Mouse (Mus musculus): ENCODE data around the gene Ndufv3. TPM values are rescaled to one million over a fixed set of nuclear protein-coding genes. Genes with fewer than 3 reads are reported as not detected.

Ndufv3 gene
- polyA plus RNA-seq, 1 experiment from 2014 or later = 272 TPM

- ATAC-seq (ENCODE audit: insufficient number of reproducible peaks, low FRiP score, low TSS enrichment, low read depth) = no peak
- Histone ChIP-seq H3K27me3 (no peaks in the 10 kb centered on the region), H3K4me2 (replicated peaks) (no peak overlapping the region), H3K9ac (no peak overlapping the region), H3K4me3 (replicated peaks) (no peak overlapping the region), H3K4me1 (peaks cover 10% of the 10 kb centered on the region; the same call in 1 of the 2 replicates), H3K36me3 (no peaks in the 10 kb centered on the region), H3K27ac (replicated peaks) (no peak overlapping the region), H3K9me3 (replicated peaks) (no peaks in the 10 kb centered on the region)
- 54% methylated on average over 7 of the region's 7 CpGs for WGBS
Measured at GRCm38 (mm10) chr17:31574662-31575061, 54.7 kb downstream of the Ndufv3 start.

DNA sequence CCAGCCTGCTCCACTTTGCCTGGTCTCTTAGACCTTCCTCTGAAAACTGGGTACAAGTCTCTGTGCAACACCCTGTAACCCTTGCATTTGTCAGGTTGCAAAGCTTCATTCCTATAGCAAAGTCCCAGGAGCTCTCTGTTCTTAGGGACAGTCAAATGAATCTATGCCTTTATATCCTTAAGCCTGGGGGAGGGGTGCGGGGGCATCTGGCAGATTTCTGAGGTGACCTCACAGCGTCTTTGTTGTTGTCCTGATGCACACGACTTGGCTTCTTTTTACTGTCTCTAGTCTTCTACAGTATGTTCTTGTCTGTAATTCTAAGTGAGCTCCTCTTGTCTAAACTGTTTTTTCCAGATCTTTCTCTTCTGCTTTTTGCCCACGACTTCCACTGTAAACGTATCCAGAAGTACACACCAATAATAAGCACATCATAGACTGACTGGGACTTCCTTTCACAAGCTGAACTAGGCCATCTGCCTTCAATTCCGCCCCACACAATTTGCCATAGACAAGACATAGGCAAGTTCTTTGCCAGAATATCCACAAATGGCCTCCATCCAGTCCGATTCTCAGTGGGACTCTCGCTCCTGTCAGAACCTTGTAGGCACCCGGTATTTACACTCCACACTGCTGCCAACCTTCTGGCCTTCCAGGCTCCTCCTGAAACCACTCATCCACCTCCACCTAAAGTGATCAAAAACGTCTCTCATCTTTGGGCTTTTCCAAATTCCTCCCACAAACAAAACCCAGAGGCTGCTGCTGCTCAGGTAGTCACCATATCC is 56.7 kb downstream of the Ndufv3 start:
- no peaks in the 10 kb centered on the region for H3K9me3 ChIP-seq (replicated peaks)
- H3K27me3 ChIP-seq = no peaks in the 10 kb centered on the region
- H3K4me1 ChIP-seq = peaks cover 24% of the 10 kb centered on the region
- H3K4me2 ChIP-seq (replicated peaks) = no peak overlapping the region
- no peaks in the 10 kb centered on the region for H3K36me3 ChIP-seq
- H3K9ac ChIP-seq = no peak overlapping the region
- H3K4me3 ChIP-seq (replicated peaks) = no peak overlapping the region
- 65% methylated on average over 10 of the region's 10 CpGs for WGBS
- ATAC-seq (ENCODE audit: insufficient number of reproducible peaks, low FRiP score, low TSS enrichment, low read depth) = no peak
- no peak overlapping the region for H3K27ac ChIP-seq (replicated peaks)

- H3K9me3 ChIP-seq (replicated peaks) = no peaks in the 10 kb centered on the region
- no peak overlapping the region for H3K4me2 ChIP-seq (replicated peaks)
- peaks cover 7% of the 10 kb centered on the region; the same call in 1 of the 2 replicates for H3K36me3 ChIP-seq
- peaks cover 20% of the 10 kb centered on the region for H3K4me1 ChIP-seq
- H3K9ac ChIP-seq = no peak overlapping the region
- no peak for ATAC-seq (ENCODE audit: insufficient number of reproducible peaks, low FRiP score, low TSS enrichment, low read depth)
- WGBS = 32% methylated on average over 3 of the region's 3 CpGs
- no peak overlapping the region for H3K4me3 ChIP-seq (replicated peaks)
- H3K27ac ChIP-seq (replicated peaks) = no peak overlapping the region
- H3K27me3 ChIP-seq = no peaks in the 10 kb centered on the region
Measured at GRCm38 (mm10) chr17:31580344-31580743, 60.4 kb downstream of the Ndufv3 start.

Small RNA genes within 50 kb of the gene (microRNA-seq; reads per million reads assigned to microRNA genes)
- gene Gm24970 (ENCODE audit: borderline number of aligned reads) = not detected

Other genes with a start within 250 kb of the Ndufv3 start
- 19.6 and 34.3 TPM in 2 replicates for gene Rsph1, start 242.7 kb upstream of the Ndufv3 start, polyA plus RNA-seq (2015; fragmentation: Nextera tagmentation; extraction: Ambion mirVana)
- 4.6 and 5.8 TPM in 2 replicates for gene Slc37a1, start 233.3 kb upstream of the Ndufv3 start, polyA plus RNA-seq (2015; fragmentation: Nextera tagmentation; extraction: Ambion mirVana)
- 16.5 and 18.1 TPM in 2 replicates for gene Pde9a, start 133.9 kb upstream of the Ndufv3 start, polyA plus RNA-seq (2015; fragmentation: Nextera tagmentation; extraction: Ambion mirVana)
- gene Wdr4, start 135 bp upstream of the Ndufv3 start, polyA plus RNA-seq (2015; fragmentation: Nextera tagmentation; extraction: Ambion mirVana) = 32.7 and 34.9 TPM in 2 replicates
- gene Pknox1, start 44.6 kb downstream of the Ndufv3 start, polyA plus RNA-seq (2015; fragmentation: Nextera tagmentation; extraction: Ambion mirVana) = 26.6 and 28.2 TPM in 2 replicates
- gene Cbs, start 117.1 kb downstream of the Ndufv3 start, polyA plus RNA-seq (2015; fragmentation: Nextera tagmentation; extraction: Ambion mirVana) = 5.4 and 5.8 TPM in 2 replicates
- gene U2af1, start 138.8 kb downstream of the Ndufv3 start, polyA plus RNA-seq (2015; fragmentation: Nextera tagmentation; extraction: Ambion mirVana) = 255 and 272 TPM in 2 replicates
- gene Cryaa, start 157.7 kb downstream of the Ndufv3 start, polyA plus RNA-seq (2015; fragmentation: Nextera tagmentation; extraction: Ambion mirVana) = 9.2 and 14.2 TPM in 2 replicates